Mouse (Mus musculus): ENCODE results near the gene Gm9803. TPM values are rescaled to one million over a fixed set of nuclear protein-coding genes. Genes with fewer than 3 reads are reported as not detected.
A peak's percentile ranks its signal among the peaks of the same experiment; 100 is the strongest.
"Not testable (repeated sequence)": the region's sequence is repeated elsewhere in the genome, so short reads cannot be mapped to it uniquely, and the experiment has no call there.

Gene Gm9803
- 2.9 and 6.0 TPM in 2 replicates for polyA plus RNA-seq (2015; fragmentation: Nextera tagmentation; extraction: Ambion mirVana)

DNA sequence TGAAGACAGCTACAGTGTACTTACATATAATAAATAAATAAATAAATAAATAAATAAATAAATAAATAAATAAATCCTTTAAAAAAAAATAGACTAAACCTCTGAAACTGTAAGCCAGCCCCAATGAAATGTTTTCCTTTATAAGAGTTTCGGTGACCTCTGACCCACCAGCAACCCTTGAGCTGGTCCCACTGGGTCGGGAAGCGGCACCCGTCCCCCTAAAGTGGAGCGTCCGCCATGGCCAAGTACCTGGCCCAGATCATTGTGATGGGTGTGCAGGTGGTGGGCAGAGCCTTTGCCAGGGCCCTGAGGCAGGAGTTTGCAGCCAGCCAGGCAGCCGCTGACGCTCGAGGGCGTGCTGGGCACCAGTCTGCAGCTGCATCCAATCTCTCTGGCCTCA lies at the start of gene Gm9803:
Gene Gm9803 (plus strand): TSS at position 154 of the 400 bp plus-strand sequence.
- not testable (repeated sequence) for H3K4me3 ChIP-seq (ENCODE audit: low read depth, low read length); H3K9me3 ChIP-seq (replicated peaks; ENCODE audit: control insufficient read depth, low read length); H3K9ac ChIP-seq (ENCODE audit: low read depth, low read length); H3K36me3 ChIP-seq (ENCODE audit: control insufficient read depth, insufficient read depth); H3K4me1 ChIP-seq (ENCODE audit: control insufficient read depth, low read depth, low read length); H3K27ac ChIP-seq (ENCODE audit: low read length); H3K27me3 ChIP-seq (ENCODE audit: control insufficient read depth, insufficient read depth, low read depth, low read length); ATAC-seq (ENCODE audit: low read depth); H3K4me2 ChIP-seq (ENCODE audit: low read depth, low read length)
- WGBS (ENCODE audit: insufficient replicate concordance), result 84% methylated on average over 10 of the region's 10 CpGs

DNA sequence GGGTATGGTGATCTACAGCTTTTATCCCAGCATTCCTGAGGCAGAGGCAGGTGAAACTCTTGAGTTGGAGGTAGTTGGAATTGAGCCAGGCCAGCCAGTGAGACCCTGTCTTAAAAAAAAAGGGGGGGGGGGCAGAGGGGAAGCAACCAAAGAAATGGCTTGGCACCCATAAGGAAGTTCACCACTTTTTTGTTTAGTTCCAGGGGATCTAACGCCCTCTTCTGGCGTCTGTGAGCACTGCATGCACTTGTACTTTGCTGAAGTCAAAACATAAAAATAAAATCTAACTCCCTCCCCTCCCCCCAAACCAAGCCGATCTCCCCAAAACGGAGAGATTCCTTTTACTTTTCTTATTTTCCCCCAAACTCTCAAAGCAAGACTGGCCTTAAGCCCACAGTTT lies 48.5 kb upstream of the Gm9803 start:
- H3K4me2 ChIP-seq (ENCODE audit: low read depth, low read length), result no peak overlapping the region
- no peak overlapping the region for H3K27ac ChIP-seq (ENCODE audit: low read length)
- 25% methylated on average over 4 of the region's 4 CpGs for WGBS (ENCODE audit: insufficient replicate concordance)
- H3K36me3 ChIP-seq (ENCODE audit: control insufficient read depth, insufficient read depth), result no peaks in the 10 kb centered on the region
- no peak overlapping the region for H3K9ac ChIP-seq (ENCODE audit: low read depth, low read length)
- H3K27me3 ChIP-seq (ENCODE audit: control insufficient read depth, insufficient read depth, low read depth, low read length), result peaks cover 7% of the 10 kb centered on the region; the same call in 1 of the 2 replicates
- no peak for ATAC-seq (ENCODE audit: low read depth)
- H3K4me3 ChIP-seq (ENCODE audit: low read depth, low read length), result no peak overlapping the region
- H3K9me3 ChIP-seq (replicated peaks; ENCODE audit: control insufficient read depth, low read length), result no peaks in the 10 kb centered on the region
- H3K4me1 ChIP-seq (ENCODE audit: control insufficient read depth, low read depth, low read length), result peaks cover 11% of the 10 kb centered on the region

DNA sequence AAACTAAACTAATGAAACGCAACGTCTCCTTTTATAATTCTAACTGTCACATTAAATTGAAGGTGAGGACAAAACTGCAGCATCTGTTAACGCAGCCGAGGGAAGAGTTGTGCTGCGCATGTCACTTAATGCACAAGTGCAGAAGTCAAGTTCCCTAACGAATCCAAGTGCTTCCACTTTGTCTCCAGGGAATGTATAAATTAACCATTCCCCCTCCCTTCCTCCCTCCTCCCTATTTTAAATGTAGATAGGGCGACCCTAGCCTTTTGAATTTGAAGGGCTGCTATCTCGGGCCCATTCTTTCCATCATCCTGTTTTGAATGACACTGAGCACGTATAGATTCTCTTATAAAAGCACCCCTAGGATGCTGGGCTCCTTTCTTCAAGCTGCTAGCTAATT lies 46.4 kb upstream of the Gm9803 start:
- H3K4me2 ChIP-seq (ENCODE audit: low read depth, low read length), result peak overlapping the region; percentile 97
- no peak overlapping the region for H3K9ac ChIP-seq (ENCODE audit: low read depth, low read length)
- ATAC-seq (ENCODE audit: low read depth), result no peak
- H3K4me3 ChIP-seq (ENCODE audit: low read depth, low read length), result peak overlapping the region; percentile 78
- peaks cover 7% of the 10 kb centered on the region; the same call in 1 of the 2 replicates for H3K27me3 ChIP-seq (ENCODE audit: control insufficient read depth, insufficient read depth, low read depth, low read length)
- no peak overlapping the region for H3K27ac ChIP-seq (ENCODE audit: low read length)
- peaks cover 20% of the 10 kb centered on the region for H3K4me1 ChIP-seq (ENCODE audit: control insufficient read depth, low read depth, low read length)
- no peaks in the 10 kb centered on the region for H3K9me3 ChIP-seq (replicated peaks; ENCODE audit: control insufficient read depth, low read length)
- 33% methylated on average over 9 of the region's 9 CpGs for WGBS (ENCODE audit: insufficient replicate concordance)
- no peaks in the 10 kb centered on the region for H3K36me3 ChIP-seq (ENCODE audit: control insufficient read depth, insufficient read depth)

GRCm38 (mm10) chr10:43477865-43478681 lies 45.8 kb upstream of the Gm9803 start:
- WGBS (ENCODE audit: insufficient replicate concordance), result under 1% methylated on average over 42 of the region's 42 CpGs
- H3K4me1 ChIP-seq (ENCODE audit: control insufficient read depth, low read depth, low read length), result peaks cover 20% of the 10 kb centered on the region
- peak overlapping the region; percentile 81 for H3K9ac ChIP-seq (ENCODE audit: low read depth, low read length)
- peak overlapping the region; percentile 85 for H3K27ac ChIP-seq (ENCODE audit: low read length)
- no peaks in the 10 kb centered on the region for H3K36me3 ChIP-seq (ENCODE audit: control insufficient read depth, insufficient read depth)
- peak overlapping the region; percentile 97 for H3K4me2 ChIP-seq (ENCODE audit: low read depth, low read length)
- no peaks in the 10 kb centered on the region for H3K9me3 ChIP-seq (replicated peaks; ENCODE audit: control insufficient read depth, low read length)
- H3K27me3 ChIP-seq (ENCODE audit: control insufficient read depth, insufficient read depth, low read depth, low read length), result peaks cover 7% of the 10 kb centered on the region; the same call in 1 of the 2 replicates
- no peak for ATAC-seq (ENCODE audit: low read depth)
- peak overlapping the region; percentile 78 for H3K4me3 ChIP-seq (ENCODE audit: low read depth, low read length)

DNA sequence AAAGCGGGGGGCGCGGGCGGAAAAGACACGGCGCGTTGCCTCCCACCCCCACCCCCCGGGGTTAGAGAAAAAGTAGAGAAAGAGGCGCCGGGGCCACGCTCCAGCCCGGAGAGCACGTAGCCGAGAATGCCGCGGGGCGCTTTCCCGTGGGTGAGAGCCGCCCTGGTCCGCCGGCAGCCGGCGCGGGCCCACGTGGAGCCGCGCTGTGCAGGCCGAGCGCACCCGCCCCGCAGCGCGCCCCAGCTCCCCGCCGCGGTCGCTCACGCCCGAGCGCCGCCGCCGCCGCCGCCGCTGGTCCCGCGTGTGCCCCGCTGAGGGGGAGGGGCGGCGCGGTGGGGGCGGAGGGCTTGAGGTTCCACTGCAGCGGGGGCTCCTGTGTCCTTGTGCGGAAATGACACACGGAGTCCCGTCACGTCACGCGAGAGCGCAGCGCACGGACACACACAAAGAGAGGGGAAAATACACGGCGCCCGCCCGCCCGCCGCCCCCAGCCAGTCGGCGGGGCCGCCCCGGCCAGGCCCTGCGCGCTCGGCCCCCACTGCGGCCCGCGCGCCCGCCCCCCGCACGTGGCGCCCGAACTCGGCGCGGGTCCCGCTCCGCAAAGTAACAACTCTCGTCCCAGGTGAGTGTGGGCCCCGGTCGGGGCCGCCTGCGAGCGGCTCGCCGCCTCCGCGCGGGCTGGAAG lies 45.0 kb upstream of the Gm9803 start, which contains the start of gene Bend3:
Gene Bend3 (plus strand): TSS at position 81 of the 685 bp plus-strand sequence.
- peaks cover 7% of the 10 kb centered on the region; the same call in 1 of the 2 replicates for H3K27me3 ChIP-seq (ENCODE audit: control insufficient read depth, insufficient read depth, low read depth, low read length)
- under 1% methylated on average over 83 of the region's 101 CpGs for WGBS (ENCODE audit: insufficient replicate concordance)
- no peaks in the 10 kb centered on the region for H3K36me3 ChIP-seq (ENCODE audit: control insufficient read depth, insufficient read depth)
- peak within 1 kb of the TSS; percentile 78 for H3K4me3 ChIP-seq (ENCODE audit: low read depth, low read length)
- peak within 1 kb of the TSS; percentile 81 for H3K9ac ChIP-seq (ENCODE audit: low read depth, low read length)
- peaks cover 20% of the 10 kb centered on the region for H3K4me1 ChIP-seq (ENCODE audit: control insufficient read depth, low read depth, low read length)
- H3K27ac ChIP-seq (ENCODE audit: low read length), result peak within 1 kb of the TSS; percentile 85
- H3K4me2 ChIP-seq (ENCODE audit: low read depth, low read length), result peak within 1 kb of the TSS; percentile 97
- peak; percentile 43 for ATAC-seq (ENCODE audit: low read depth)
- no peaks in the 10 kb centered on the region for H3K9me3 ChIP-seq (replicated peaks; ENCODE audit: control insufficient read depth, low read length)

DNA sequence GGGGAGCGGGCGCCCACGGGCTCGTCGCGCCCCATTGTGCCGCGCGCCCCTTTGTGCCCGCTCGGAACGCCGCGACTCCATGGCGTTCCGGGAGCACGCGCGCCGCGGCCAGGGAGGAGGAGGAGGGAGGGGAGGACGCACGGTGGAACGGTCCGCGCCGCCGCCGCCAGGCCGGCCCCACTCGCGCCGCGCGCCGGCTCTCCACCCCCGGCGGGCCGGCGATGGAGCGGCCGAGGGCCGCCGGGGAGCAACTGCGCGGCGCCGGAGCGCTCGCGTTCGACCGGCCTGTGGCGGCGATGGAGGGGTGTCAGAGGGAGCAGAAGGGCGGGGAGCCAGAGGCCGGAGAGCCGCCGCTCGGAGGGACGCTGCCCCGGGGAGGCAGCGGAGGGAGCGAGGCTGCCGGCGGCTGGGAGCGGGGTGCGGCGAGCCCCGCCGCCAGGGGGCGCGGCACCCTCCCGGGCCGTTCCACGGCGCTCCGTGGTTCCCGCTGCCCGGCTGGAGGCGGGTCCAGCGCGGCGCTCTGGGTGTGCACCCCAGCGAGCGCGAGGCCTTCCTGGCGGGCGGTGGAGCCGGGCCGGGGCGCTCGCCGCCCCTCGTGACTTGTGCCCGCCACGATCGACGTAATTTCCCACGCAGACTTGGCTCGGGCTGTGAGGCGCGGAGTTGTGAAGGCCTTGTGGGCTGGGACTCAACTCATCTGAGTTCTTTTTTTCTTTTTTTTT lies 44.3 kb upstream of the Gm9803 start:
- peak overlapping the region; percentile 81 for H3K9ac ChIP-seq (ENCODE audit: low read depth, low read length)
- peak overlapping the region; percentile 97 for H3K4me2 ChIP-seq (ENCODE audit: low read depth, low read length)
- no peaks in the 10 kb centered on the region for H3K9me3 ChIP-seq (replicated peaks; ENCODE audit: control insufficient read depth, low read length)
- ATAC-seq (ENCODE audit: low read depth), result peak; percentile 89
- H3K4me1 ChIP-seq (ENCODE audit: control insufficient read depth, low read depth, low read length), result peaks cover 20% of the 10 kb centered on the region
- H3K27me3 ChIP-seq (ENCODE audit: control insufficient read depth, insufficient read depth, low read depth, low read length), result peaks cover 7% of the 10 kb centered on the region; the same call in 1 of the 2 replicates
- under 1% methylated on average over 72 of the region's 103 CpGs for WGBS (ENCODE audit: insufficient replicate concordance)
- peak overlapping the region; percentile 85 for H3K27ac ChIP-seq (ENCODE audit: low read length)
- no peaks in the 10 kb centered on the region for H3K36me3 ChIP-seq (ENCODE audit: control insufficient read depth, insufficient read depth)
- peak overlapping the region; percentile 78 for H3K4me3 ChIP-seq (ENCODE audit: low read depth, low read length)

DNA sequence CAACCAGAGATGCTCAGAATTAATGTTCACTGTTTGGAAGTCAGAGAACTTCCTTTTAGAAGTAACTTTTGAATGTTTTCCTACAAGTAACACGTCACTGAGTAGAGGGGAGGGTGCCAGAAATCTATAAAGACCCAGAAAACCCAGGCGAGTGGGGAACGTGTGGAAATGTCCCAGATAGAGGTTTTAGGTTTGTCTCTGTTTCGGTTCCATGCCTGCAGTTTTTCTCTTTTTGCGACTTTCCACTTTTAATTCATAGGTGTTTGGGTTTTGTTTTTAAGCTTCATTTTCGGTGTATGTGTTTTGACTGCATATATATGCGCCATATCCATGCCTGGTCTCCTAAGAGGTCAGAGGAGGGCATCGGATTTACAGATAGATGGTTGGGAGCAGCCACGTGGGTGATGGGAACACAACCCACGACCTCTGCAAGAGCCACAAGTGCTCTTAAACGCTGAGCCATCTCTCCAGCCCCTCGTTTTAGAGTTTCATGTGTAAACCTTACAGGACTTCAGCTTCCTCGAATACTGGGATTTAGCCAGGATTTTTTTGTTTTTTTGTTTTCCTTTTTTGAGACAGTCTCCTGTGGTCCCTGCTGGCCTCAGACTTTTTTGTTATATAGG lies 43.5 kb upstream of the Gm9803 start:
- H3K36me3 ChIP-seq (ENCODE audit: control insufficient read depth, insufficient read depth), result no peaks in the 10 kb centered on the region
- peak overlapping the region; percentile 78 for H3K4me3 ChIP-seq (ENCODE audit: low read depth, low read length)
- H3K27me3 ChIP-seq (ENCODE audit: control insufficient read depth, insufficient read depth, low read depth, low read length), result peaks cover 7% of the 10 kb centered on the region; the same call in 1 of the 2 replicates
- no peaks in the 10 kb centered on the region for H3K9me3 ChIP-seq (replicated peaks; ENCODE audit: control insufficient read depth, low read length)
- H3K4me2 ChIP-seq (ENCODE audit: low read depth, low read length), result peak overlapping the region; percentile 97
- WGBS (ENCODE audit: insufficient replicate concordance), result 15% methylated on average over 13 of the region's 13 CpGs
- peak overlapping the region; percentile 76; the same call in 1 of the 2 replicates for H3K27ac ChIP-seq (ENCODE audit: low read length)
- H3K4me1 ChIP-seq (ENCODE audit: control insufficient read depth, low read depth, low read length), result peaks cover 20% of the 10 kb centered on the region
- no peak for ATAC-seq (ENCODE audit: low read depth)
- H3K9ac ChIP-seq (ENCODE audit: low read depth, low read length), result peak overlapping the region; percentile 81

DNA sequence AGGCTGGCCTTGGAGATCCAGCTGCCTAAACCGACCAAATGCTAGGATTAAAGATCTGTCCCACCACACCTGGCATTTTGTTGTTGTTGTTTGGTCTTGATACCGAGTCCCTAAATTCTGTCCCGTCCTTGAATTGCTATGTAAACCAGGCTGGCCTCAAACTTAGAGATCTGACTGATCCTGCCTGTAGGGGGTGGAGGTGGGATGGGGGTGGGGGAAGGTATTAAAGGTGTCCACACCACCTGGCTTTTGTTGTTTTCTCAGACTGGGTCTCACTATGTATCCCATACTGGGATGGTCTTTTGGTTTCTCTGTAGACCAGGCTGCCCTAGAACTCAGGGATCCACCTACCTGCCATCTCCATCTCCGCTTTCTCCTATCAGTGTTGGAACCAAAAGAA lies 42.7 kb upstream of the Gm9803 start:
- ATAC-seq (ENCODE audit: low read depth), result no peak
- Histone ChIP-seq H3K27me3 (ENCODE audit: control insufficient read depth, insufficient read depth, low read depth, low read length) (peaks cover 7% of the 10 kb centered on the region; the same call in 1 of the 2 replicates), H3K4me3 (ENCODE audit: low read depth, low read length) (no peak overlapping the region), H3K9ac (ENCODE audit: low read depth, low read length) (no peak overlapping the region), H3K36me3 (ENCODE audit: control insufficient read depth, insufficient read depth) (no peaks in the 10 kb centered on the region), H3K4me2 (ENCODE audit: low read depth, low read length) (0 out of 2 replicates have a peak overlapping the region, but pooled peaks have one; percentile 17), H3K27ac (ENCODE audit: low read length) (no peak overlapping the region), H3K4me1 (ENCODE audit: control insufficient read depth, low read depth, low read length) (peaks cover 20% of the 10 kb centered on the region), H3K9me3 (replicated peaks; ENCODE audit: control insufficient read depth, low read length) (no peaks in the 10 kb centered on the region)
- 39% methylated on average over 4 of the region's 4 CpGs for WGBS (ENCODE audit: insufficient replicate concordance)

Measured in liver, embryonic 16.5 days (tissue).